Mouse (Mus musculus) lung, embryonic 15.5 days (tissue): ENCODE data around the gene Drg1. TPM values are rescaled to one million over a fixed set of nuclear protein-coding genes. Genes with fewer than 3 reads are reported as not detected.
"Not testable (repeated sequence)": the region's sequence is repeated elsewhere in the genome, so short reads cannot be mapped to it uniquely, and the experiment has no call there.

Source experiments
- ATAC-seq: fragments of 200-750 bp; cut with Nextera tagmentation; 2 replicates; pipeline ENCODE4 v1.8.0; 2017; ENCODE audit warnings: moderate number of reproducible peaks, borderline replicate concordance; ENCODE audit not compliant: low FRiP score, low TSS enrichment; ENCODE audit errors: extremely low read depth
- H3K27ac ChIP-seq: fragments of 300-500 bp; sonication (generic); 2 replicates; pipeline ENCODE4 v1.5.1; 2015; ENCODE audit warnings: moderate library complexity, mild to moderate bottlenecking, inconsistent platforms
- H3K27me3 ChIP-seq: fragments of 300-500 bp; sonication (generic); 2 replicates; pipeline ENCODE4 v1.6.1; 2015; ENCODE audit warnings: inconsistent platforms
- H3K36me3 ChIP-seq: fragments of 300-500 bp; sonication (generic); 2 replicates; pipeline ENCODE4 v1.6.1; 2015; ENCODE audit warnings: inconsistent platforms
- H3K4me1 ChIP-seq: fragments of 300-500 bp; sonication (generic); 2 replicates; pipeline ENCODE4 v1.6.1; 2015; ENCODE audit warnings: inconsistent platforms
- H3K4me2 ChIP-seq: fragments of 300-500 bp; sonication (generic); 2 replicates; pipeline ENCODE4 v1.6.1; 2015; ENCODE audit warnings: inconsistent platforms, mild to moderate bottlenecking, moderate library complexity
- H3K4me3 ChIP-seq: fragments of 300-500 bp; sonication (generic); 2 replicates; pipeline ENCODE4 v1.5.1; 2015; ENCODE audit warnings: mild to moderate bottlenecking, inconsistent platforms
- H3K9ac ChIP-seq: fragments of 300-500 bp; sonication (generic); 2 replicates; pipeline ENCODE4 v1.6.1; 2015; ENCODE audit warnings: inconsistent platforms
- H3K9me3 ChIP-seq: fragments of 300-500 bp; sonication (generic); 2 replicates; pipeline ENCODE4 v1.6.1; 2016; ENCODE audit warnings: inconsistent platforms
- whole genome bisulfite sequencing: fragments of 180-500 bp; shearing (Covaris S2); methylation state at CpG from one replicate; pipeline ENCODE4 v1.1.7; 2015; 5-methylcytosine and 5-hydroxymethylcytosine counted together
- polyA plus RNA-seq: library from polyadenylated mRNA; unstranded; fragments of >200 nt; fragmentation: Nextera tagmentation; extraction: Ambion mirVana; gene quantifications from 2 replicates; pipeline ENCODE4 v1.2.1, GENCODE M21; 2015

Drg1 gene
- polyA plus RNA-seq, 1 experiment from 2014 or later = 251 TPM

DNA sequence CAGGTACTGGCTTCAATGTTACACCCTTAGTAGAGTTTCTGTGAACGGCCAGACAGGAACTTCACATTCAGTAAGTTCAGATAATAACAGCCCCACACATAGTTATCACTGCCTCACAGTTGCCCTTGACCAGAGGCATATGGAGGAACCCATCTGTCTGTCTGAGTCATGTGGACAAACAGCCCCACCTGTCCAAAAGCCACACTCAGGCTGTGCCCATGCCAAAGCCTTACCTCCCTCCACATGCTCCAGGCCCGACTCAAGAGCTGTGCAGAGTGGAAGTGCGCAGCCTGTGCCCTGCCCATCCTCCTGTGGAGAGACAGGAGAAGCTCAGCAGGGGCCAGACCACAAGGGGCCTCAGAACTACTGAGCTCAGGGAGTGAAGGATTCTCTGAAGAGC lies 122.2 kb downstream of the Drg1 start:
- not testable (repeated sequence) for H3K9me3 ChIP-seq, H3K4me2 ChIP-seq, H3K27ac ChIP-seq, H3K4me1 ChIP-seq, H3K4me3 ChIP-seq, H3K27me3 ChIP-seq, H3K36me3 ChIP-seq, H3K9ac ChIP-seq, ATAC-seq
- WGBS = 57% methylated on average over 3 of the region's 3 CpGs

DNA sequence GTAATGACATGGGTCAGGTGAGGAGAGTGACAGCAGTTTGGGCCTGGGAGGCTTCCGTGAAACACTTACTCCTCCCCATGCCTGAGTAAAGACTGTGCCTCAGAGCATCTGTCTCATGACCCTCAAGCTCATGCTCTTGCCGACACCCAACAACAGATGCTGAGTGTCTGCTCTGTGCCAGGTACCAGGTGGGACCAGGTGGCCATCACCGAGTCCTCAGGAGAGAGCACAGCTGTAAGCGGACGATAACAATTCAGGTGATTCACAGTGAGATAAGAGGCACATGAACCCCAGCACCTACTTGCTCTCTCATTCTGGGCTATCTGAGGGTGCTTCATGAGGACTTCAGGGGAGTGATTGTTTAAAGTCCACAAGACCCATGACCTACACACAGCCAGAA lies 123.8 kb downstream of the Drg1 start:
- H3K27me3 ChIP-seq, H3K4me1 ChIP-seq, H3K27ac ChIP-seq, H3K9me3 ChIP-seq, H3K4me2 ChIP-seq, H3K36me3 ChIP-seq, H3K4me3 ChIP-seq, H3K9ac ChIP-seq: not testable (repeated sequence)
- ATAC-seq = peak; percentile 70
- 83% methylated on average over 4 of the region's 5 CpGs for WGBS

DNA sequence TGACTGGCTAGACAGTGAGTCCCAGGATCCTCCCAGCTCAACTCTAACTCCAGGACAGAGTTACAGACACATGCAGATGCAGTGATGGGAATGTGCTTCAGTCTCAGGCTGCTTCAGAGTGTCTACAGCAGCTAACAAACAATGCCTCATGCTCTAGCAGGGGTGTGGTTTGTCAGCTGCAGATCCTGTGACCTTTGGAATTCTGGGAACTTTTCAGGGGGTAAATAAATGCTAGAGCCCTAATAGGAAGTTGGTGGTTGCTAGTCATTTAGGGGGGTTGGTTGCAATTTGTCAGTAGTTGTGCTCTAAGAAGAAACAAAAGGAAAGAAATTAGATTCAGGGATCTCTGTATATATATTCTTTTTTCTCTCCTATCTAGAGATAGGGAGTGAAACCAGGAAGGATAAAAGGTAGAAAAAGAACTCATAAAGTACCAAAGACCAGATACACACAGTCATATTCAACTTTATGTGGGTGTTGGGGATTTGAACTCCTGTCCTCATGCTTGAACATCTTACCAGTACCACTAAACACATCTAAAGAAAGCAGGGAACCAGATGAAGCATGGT lies 125.2 kb downstream of the Drg1 start:
- not testable (repeated sequence) for ATAC-seq, H3K4me2 ChIP-seq, H3K36me3 ChIP-seq, H3K27ac ChIP-seq, H3K9ac ChIP-seq, H3K4me1 ChIP-seq, H3K27me3 ChIP-seq, H3K4me3 ChIP-seq
- peaks cover 10% of the 10 kb centered on the region; the same call in 1 of the 2 replicates for H3K9me3 ChIP-seq

DNA sequence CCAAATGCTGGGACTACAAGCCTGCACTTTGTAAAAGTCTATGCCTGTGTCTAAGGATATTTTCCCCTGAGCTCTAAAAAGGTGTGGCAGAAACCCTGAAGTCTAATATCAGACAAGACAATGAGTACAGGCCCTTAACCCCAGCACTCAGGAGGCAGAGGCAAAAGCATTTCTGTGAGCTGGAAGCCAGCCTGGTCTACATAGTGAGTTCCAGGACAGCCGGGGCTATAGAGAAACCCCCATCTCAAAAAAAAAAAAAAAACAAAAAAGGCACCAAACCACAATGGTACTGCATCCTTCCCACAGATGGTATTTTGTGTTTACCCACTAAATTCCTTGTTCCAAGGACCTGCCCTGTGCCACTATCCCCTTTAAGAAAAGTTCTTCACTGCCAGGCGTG lies 127.9 kb downstream of the Drg1 start:
- H3K27me3 ChIP-seq, ATAC-seq, H3K4me2 ChIP-seq, H3K9ac ChIP-seq, H3K4me3 ChIP-seq, H3K27ac ChIP-seq, H3K36me3 ChIP-seq, H3K4me1 ChIP-seq: not testable (repeated sequence)
- H3K9me3 ChIP-seq = peaks cover 10% of the 10 kb centered on the region; the same call in 1 of the 2 replicates
- 80% methylated on average over 2 of the region's 2 CpGs for WGBS

Other genes starting within 250 kb of the Drg1 start
- gene Sfi1, start 73.0 kb downstream of the Drg1 start, polyA plus RNA-seq = 11.3 and 12.8 TPM in 2 replicates
- 48.2 and 49.3 TPM in 2 replicates for gene Eif4enif1, start 64.0 kb downstream of the Drg1 start, polyA plus RNA-seq
- gene Patz1, start 22.5 kb upstream of the Drg1 start, polyA plus RNA-seq = 48.9 and 52.7 TPM in 2 replicates
- 10.8 and 11.0 TPM in 2 replicates for gene Pik3ip1, start 64.0 kb upstream of the Drg1 start, polyA plus RNA-seq
- 50.1 and 52.0 TPM in 2 replicates for gene Limk2, start 142.8 kb upstream of the Drg1 start, polyA plus RNA-seq
- 29.3 and 32.6 TPM in 2 replicates for gene Rnf185, start 185.9 kb upstream of the Drg1 start, polyA plus RNA-seq
- gene Pla2g3, start 221.9 kb upstream of the Drg1 start, polyA plus RNA-seq = 0.44 and 0.50 TPM in 2 replicates
- 1.5 TPM in 2 replicates for gene Inpp5j, start 238.4 kb upstream of the Drg1 start, polyA plus RNA-seq
- 99.2 and 102 TPM in 2 replicates for gene Selenom, start 248.3 kb upstream of the Drg1 start, polyA plus RNA-seq